10 mouse cellular contexts compared by ENCODE assay signal in the genomic region with DNA sequence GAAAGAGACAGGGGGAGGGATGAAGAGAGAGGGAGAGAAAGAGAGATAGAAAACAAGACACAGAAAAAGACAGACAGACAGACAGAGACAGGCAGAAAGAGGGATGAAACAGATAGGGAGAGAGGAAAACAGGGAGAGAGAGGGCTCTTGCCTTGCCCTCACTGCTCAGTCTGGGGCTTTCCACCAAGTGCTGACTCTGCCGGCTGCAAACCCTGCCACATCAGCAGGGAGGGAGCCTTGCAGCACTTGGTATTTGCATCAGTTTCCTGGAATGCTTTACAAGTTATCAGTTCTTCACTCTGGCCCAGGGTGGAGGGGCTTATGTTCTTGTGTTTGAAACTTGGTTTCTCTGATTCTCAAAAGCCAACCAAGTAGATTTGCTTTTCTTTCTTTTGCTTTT. TPM values are rescaled to one million over a fixed set of nuclear protein-coding genes. Genes with fewer than 3 reads are reported as not detected.
A peak's percentile ranks its signal among the peaks of the same experiment; 100 is the strongest.
DNase-seq lines count a peak whose midpoint lies in the region; TF ChIP-seq lines count a peak whose summit lies in the region.
"Had no signal": no experiment of that assay in that cellular context is flagged by ENCODE, and none has a peak within 500 bp of the region (broad histone marks: within the 10 kb centered on the region; RNA-seq: fewer than 3 reads in every experiment).

No protein-coding gene starts in this region.

- DNase-seq in gastrocnemius, adult 18-20 months (ENCODE audit: low spot score), result peak; percentile 15
- no peak for DNase-seq in gastrocnemius, adult 8-10 months (ENCODE audit: low spot score in 2 of 2)
- no peak for DNase-seq in testis, postnatal 14 days (ENCODE audit: low spot score)
- DNase-seq in heart, postnatal 14 days, result peak; percentile 40 to 43
- DNase-seq in layer of hippocampus, adult 11-12 months (ENCODE audit: low spot score), result no peak
- DNase-seq in B cell, adult 2 months, result no peak
- DNase-seq in cerebellum, postnatal 36 days, result no peak
- DNase-seq: cerebellum, adult 18-20 months; forebrain, postnatal 0 days had no signal

- TF ChIP-seq CTCF in testis, adult 2 months (IDR thresholded peaks at IDR 0.05; ENCODE audit: control insufficient read depth, insufficient read depth, insufficient replicate concordance, low read depth, low read length), result no peak

- no peak for TF ChIP-seq POLR2A in testis, adult 2 months (IDR thresholded peaks at IDR 0.05; ENCODE audit: control insufficient read depth, low read depth, low read length)

- H3K27ac ChIP-seq in testis, adult 2 months (ENCODE audit: control insufficient read depth, insufficient read depth, low read depth, low read length), result peak overlapping the region; percentile 17; the same call in 1 of the 2 replicates

- H3K4me3 ChIP-seq in testis, adult 2 months (ENCODE audit: control insufficient read depth, low read depth, low read length), result no peak overlapping the region

- intact Hi-C loops in heart, postnatal 14 days (cut with DNase I), result no loop called here

- peaks cover 7% of the 10 kb centered on the region for H3K4me1 ChIP-seq in testis, adult 2 months (ENCODE audit: control insufficient read depth, insufficient read depth, low read length)

- no peaks in the 10 kb centered on the region; the same call in 1 of the 2 replicates for H3K27me3 ChIP-seq in testis, adult 2 months (ENCODE audit: control insufficient read depth, insufficient read depth, low read length)

- no peaks in the 10 kb centered on the region for H3K36me3 ChIP-seq in testis, adult 2 months (ENCODE audit: control insufficient read depth, insufficient read depth, low read length)

RNA-seq across cellular contexts. Expression of a gene that starts 1.5 kb away (rescaled TPM):
- total RNA-seq in gastrocnemius, adult 18-20 months (2021), result 10 to 100 TPM; 67.9 to 81.6 TPM
- 100 to 1,000 TPM in 1 of 4 experiments, 10 to 100 TPM in 3; 34.0 to 100 (median 47.3) TPM for total RNA-seq in gastrocnemius, adult 8-10 months (2022)
- polyA plus RNA-seq in testis, adult 2 months (2012; rRNA removed), result 23.3 and 27.5 TPM in 2 replicates
- total RNA-seq in heart, postnatal 14 days (2021), result 100 to 1,000 TPM; 351 to 400 TPM

Comparison
In these comparisons a context has a peak if more than half of its experiments do, and no peak if none do; other contexts are left out.
1. DNase-seq: peak in gastrocnemius, adult 18-20 months (single experiment) and heart, postnatal 14 days (2 of 2); none in gastrocnemius, adult 8-10 months (0 of 2), testis, postnatal 14 days (single experiment), layer of hippocampus, adult 11-12 months (single experiment), B cell, adult 2 months (0 of 2) and cerebellum, postnatal 36 days (0 of 2).